Mouse (Mus musculus) layer of hippocampus, postnatal 25 days (tissue): Measurements from ENCODE around the gene Acox1. TPM values are rescaled to one million over a fixed set of nuclear protein-coding genes. Genes with fewer than 3 reads are reported as not detected.

Experiments used
- DNase-seq, 2 experiments: peaks; one replicate each; pipeline ENCODE4 v3.0.0; 2022; ENCODE audit warnings: mixed read lengths in 2 of 2, low spot score in 1 of 2; ENCODE audit errors: extremely low spot score in 1 of 2
- total RNA-seq, 2 experiments: library from RNA; stranded (reverse); gene quantifications; 2 replicates each; pipeline ENCODE4 v1.2.3; 2021

Acox1 gene
- total RNA-seq, 2 experiments from 2014 or later, result 117 to 118 TPM

- no peak for DNase-seq
Measured at GRCm38 (mm10) chr11:116213877-116214510, 15.1 kb upstream of the Acox1 start.

GRCm38 (mm10) chr11:116212847-116213246 is 14.0 kb upstream of the Acox1 start:
- no peak for DNase-seq

GRCm38 (mm10) chr11:116210696-116211095 is 11.9 kb upstream of the Acox1 start:
- no peak for DNase-seq

- DNase-seq, result no peak
Measured at GRCm38 (mm10) chr11:116209257-116209656, 10.4 kb upstream of the Acox1 start.

GRCm38 (mm10) chr11:116208660-116209059 is 9.8 kb upstream of the Acox1 start:
- no peak for DNase-seq

GRCm38 (mm10) chr11:116206678-116207077 is 7.8 kb upstream of the Acox1 start:
- DNase-seq, result no peak

- no peak for DNase-seq
Measured at GRCm38 (mm10) chr11:116203150-116203549, 4.3 kb upstream of the Acox1 start.

GRCm38 (mm10) chr11:116201151-116201550 is 2.3 kb upstream of the Acox1 start:
- no peak for DNase-seq

GRCm38 (mm10) chr11:116198132-116198531 is 713 bp downstream of the Acox1 start:
- no peak for DNase-seq

GRCm38 (mm10) chr11:116197584-116197906 is 1.3 kb downstream of the Acox1 start:
- DNase-seq, result no peak

- DNase-seq, result no peak
Measured at GRCm38 (mm10) chr11:116196866-116197583, 1.8 kb downstream of the Acox1 start.

- DNase-seq, result no peak
Measured at GRCm38 (mm10) chr11:116196336-116196735, 2.5 kb downstream of the Acox1 start.

GRCm38 (mm10) chr11:116195252-116195651 is 3.6 kb downstream of the Acox1 start:
- no peak for DNase-seq

GRCm38 (mm10) chr11:116194619-116195018 is 4.2 kb downstream of the Acox1 start:
- DNase-seq, result no peak

- no peak for DNase-seq
Measured at GRCm38 (mm10) chr11:116187226-116187930, 11.5 kb downstream of the Acox1 start.

GRCm38 (mm10) chr11:116186360-116186759 is 12.5 kb downstream of the Acox1 start:
- DNase-seq, result no peak

- no peak for DNase-seq
Measured at GRCm38 (mm10) chr11:116185836-116186235, 13.0 kb downstream of the Acox1 start.

GRCm38 (mm10) chr11:116178411-116179121 is 20.3 kb downstream of the Acox1 start:
- no peak for DNase-seq

GRCm38 (mm10) chr11:116176010-116176409 is 22.8 kb downstream of the Acox1 start:
- DNase-seq, result no peak

GRCm38 (mm10) chr11:116174775-116175448 is 23.9 kb downstream of the Acox1 start:
- no peak for DNase-seq
